Mouse (Mus musculus): ENCODE measurements around the gene Zswim8.

DNA sequence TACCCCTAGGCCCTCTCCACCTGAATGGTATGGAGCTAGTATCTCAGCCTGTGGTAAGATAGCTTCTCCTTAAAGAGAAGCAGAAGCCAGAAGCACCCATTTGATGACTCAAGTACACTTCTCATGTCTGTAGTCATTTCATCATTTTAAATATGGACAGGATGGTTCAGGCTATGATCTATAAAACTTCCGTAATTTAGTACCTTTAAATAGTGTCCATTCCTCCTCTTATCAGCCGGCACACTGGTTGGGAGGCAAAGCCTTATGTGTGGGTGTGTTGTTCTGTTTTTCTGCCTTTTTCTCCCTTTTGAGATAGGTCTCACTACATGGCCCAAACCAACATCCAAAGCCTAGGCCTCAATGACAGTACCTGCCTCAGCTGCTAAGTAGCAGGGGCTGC lies 8.8 kb upstream of the Zswim8 start:
- TF ChIP-seq CTCF (IDR thresholded peaks at IDR 0.05; ENCODE audit: insufficient read depth, low read depth, low read length) (no peak), POLR2A (IDR thresholded peaks at IDR 0.05; ENCODE audit: insufficient read depth, low read depth, low read length) (no peak)
